Mouse (Mus musculus): Measurements from ENCODE around the gene 1520401A03Rik.
A peak's percentile ranks its signal among the peaks of the same experiment; 100 is the strongest.

Gene 1520401A03Rik

DNA sequence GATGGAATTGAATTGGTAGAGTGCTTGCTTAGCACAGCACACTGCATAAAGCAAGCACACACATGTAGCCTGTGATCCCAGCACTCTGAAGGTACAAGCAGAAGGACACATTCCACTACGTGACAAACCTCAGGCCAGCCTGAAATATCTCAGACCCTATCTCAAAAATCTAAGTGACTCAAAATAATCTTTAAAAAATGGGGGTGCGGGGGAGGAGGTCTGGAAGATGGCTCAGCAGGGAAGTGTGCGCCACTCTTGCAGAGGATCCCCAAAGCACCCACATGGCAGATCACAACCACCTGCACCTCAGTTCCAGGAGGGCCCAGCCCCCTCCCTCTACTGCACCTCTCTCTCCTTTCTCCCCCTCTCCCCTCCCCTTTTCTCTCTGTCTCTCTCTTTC, 51.1 kb downstream of the 1520401A03Rik start:
- DNase-seq (ENCODE audit: inconsistent ontology term): no peak

DNA sequence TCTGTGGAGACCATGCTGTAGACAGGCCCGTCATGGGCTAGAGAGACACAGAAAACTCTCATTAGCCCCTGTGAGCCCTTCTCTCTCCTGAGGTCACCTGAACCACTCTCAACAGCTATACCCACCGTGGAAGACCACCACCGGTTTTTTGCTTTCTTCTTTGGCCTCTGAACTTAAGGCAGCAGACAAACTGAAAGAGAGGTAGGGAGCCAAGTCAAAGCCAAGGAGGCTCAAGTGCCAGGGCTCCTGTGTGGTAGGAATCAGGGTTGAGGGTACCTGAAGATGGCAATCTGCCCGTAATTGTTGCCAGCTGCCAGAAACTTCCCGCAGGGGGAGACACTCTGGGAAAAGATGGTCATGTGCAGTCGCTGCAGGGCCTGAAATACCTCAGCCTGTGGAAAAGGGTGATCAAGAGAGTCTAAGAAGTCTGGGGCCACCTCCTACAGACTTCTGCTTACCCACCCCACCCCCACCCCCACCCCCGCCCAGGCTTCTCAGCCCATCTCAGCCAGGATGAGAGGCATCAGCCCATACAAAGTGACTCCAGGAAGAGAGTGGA, 52.0 kb downstream of the 1520401A03Rik start:
- no peak for DNase-seq (ENCODE audit: inconsistent ontology term)

- DNase-seq (ENCODE audit: inconsistent ontology term): no peak
Measured at GRCm38 (mm10) chr17:23665511-23665910, 57.1 kb downstream of the 1520401A03Rik start.

GRCm38 (mm10) chr17:23664556-23665021, 58.0 kb downstream of the 1520401A03Rik start:
- peak; percentile 54 for DNase-seq (ENCODE audit: inconsistent ontology term)

DNA sequence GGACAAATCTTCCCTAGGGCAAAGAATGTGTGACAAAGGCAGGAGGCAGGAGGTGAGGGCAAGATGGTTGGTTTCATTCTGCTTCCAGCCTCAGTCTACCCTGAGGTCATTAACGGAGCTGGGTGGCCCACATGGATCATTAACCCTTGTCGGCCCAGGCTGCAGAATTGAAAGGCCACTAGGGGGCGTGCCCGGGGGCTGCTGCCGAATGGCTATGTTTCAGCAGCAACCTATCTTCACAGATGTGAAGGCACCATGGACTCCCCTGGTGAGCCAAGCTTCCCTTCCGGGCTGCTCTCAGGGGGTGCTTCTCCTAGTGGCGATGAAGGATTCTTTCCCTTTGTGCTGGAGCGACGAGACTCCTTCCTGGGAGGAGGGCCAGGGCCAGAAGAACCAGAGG, 61.1 kb downstream of the 1520401A03Rik start:
- no peak for DNase-seq (ENCODE audit: inconsistent ontology term)

DNA sequence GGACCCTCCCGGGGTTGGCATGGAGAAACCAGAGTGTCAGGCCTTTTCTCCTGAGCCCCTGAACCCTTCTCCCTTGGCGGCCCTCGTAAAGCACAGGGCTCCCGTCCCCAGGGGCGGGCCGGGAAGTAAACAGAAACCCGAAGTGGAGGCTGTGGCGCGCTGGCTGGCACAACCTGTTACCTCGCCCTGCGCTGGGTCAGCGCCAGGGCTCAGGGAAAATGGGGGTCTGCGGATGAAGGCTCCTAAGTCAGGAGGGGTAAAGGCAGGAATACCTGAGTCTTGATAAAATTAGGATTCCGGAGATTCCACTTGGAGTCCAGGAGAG, 61.7 kb downstream of the 1520401A03Rik start:
- DNase-seq (ENCODE audit: inconsistent ontology term): no peak

GRCm38 (mm10) chr17:23660117-23660875, 62.3 kb downstream of the 1520401A03Rik start, which contains the start of gene Bicdl2:
TSS of gene Bicdl2 (plus strand) at chr17:23660506.
- DNase-seq (ENCODE audit: inconsistent ontology term): no peak

GRCm38 (mm10) chr17:23658450-23658849, 64.1 kb downstream of the 1520401A03Rik start:
- DNase-seq (ENCODE audit: inconsistent ontology term): no peak

All from Muller cell, postnatal 12 days (primary cell).